Mouse (Mus musculus) spleen, embryonic (tissue): Measurements from ENCODE around the gene Nmur1.

ENCODE experiments used
- CTCF ChIA-PET: fragments of 350-600 bp; sonication (Branson Sonifier 250); formaldehyde crosslinking; loops from one replicate; lab custom pipeline; 2022; lab: Charles Lee

The Nmur1 gene

DNA sequence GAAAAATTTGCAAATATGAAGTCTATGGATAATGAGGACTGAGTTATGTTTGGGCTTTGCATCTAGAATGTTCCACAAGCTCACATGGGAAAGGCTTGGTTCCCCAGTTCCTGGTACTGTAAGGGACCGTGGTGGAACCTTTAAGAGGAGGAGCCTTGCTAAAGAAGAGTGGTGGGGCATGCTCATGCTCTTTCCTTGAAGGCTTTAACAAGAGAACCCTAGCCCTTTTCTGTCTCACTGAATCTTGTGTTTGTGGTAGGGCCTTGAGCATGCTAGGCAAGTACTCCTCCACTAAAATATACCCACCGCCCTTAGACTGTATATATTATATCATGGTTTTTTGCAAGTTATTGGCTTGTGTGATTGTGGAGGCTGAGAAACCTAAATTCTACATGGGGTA is 83.7 kb downstream of the Nmur1 start:
- CTCF ChIA-PET = no interaction called here

DNA sequence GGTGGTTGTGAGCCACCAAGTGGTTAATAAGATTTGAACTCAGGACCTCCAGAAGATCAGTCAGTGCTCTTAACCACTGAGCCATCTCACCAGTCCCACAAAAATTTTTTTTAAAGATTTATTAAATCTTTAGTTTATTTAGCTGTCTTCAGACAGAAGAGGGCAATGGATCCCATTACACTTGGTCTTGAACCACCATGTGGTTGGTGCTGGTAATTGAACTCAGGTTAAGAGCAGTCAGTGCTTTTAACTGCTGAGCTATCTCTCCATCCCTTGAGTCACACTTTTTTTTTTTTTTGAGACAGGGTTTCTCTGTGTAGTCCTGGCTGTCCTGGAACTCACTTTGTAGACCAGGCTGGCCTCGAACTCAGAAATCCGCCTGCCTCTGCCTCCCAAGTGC is 84.9 kb downstream of the Nmur1 start:
- CTCF ChIA-PET = interaction anchor here (0.6 kb wide), 1 partner anchor 42 kb away, joined by 9 read pairs; no protein-coding TSS in a partner anchor

DNA sequence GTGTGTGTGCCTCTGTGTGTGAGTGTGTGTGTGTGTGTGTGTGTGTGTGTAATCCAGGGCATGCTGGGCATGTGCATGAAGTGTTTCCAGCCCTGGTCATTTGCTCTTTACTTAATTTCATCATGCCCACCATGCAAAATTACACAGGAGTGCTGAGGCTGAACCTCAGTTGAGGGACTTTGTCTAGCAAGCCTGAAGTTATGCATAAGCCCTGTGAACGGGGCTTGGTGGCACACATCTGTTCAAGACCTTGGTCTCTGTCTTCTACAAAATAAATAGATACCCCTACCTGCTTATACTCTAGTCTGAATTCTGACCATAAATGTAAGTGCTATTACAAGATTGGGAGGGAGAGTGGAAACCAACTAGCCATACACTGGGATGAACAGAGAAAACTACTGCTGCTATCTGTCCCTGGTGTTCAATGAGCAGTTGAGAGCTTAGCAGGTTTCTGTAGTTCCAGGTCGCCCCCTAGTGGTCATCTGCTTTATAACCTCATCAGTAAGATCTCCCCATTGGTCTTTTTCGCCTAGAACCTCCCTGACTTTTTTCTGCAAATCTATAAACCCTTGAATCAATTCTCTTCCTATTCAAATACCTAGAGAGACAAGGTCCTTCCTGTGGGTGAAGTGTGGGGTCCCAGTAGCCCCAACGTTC is 86.7 kb downstream of the Nmur1 start:
- CTCF ChIA-PET = interaction anchor here (0.6 to 1.3 kb wide), 3 partner anchors 35 to 1377 kb away, joined by 3 to 23 read pairs (median 4); no protein-coding TSS in a partner anchor

DNA sequence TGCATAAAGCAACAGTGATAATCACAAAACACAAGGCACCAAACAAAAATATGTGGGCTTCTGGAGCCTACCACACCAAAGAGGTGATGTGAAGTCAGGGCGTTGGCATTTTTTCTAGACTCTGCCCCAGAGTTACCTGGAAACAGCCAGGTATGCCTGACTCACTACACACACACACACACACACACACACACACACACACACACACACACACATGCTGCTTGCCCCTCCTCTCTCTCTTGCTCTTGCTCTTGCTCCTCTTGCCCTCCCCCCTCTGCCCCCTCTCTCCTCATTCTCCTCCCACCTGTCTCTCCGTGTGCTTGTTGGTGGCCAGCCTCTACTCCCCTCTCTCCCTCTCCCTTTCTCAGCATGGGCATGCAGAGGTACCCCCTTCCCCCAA is 89.7 kb downstream of the Nmur1 start:
- CTCF ChIA-PET = no interaction called here
